In genomic region chr12:112255223-112255622, GRCm38 (mm10) we compare ENCODE assay signal across 19 mouse cellular contexts.
DNase-seq lines count a peak whose midpoint lies in the region; ATAC-seq lines count a peak whose summit lies in the region.
"Had no signal": no experiment of that assay in that cellular context is flagged by ENCODE, and none has a peak within 500 bp of the region (broad histone marks: within the 10 kb centered on the region; RNA-seq: fewer than 3 reads in every experiment).

No protein-coding gene starts in this region.

- no peak overlapping the region for H3K9ac ChIP-seq in heart, embryonic 11.5 days (ENCODE audit: low read depth, low read length)
- H3K9ac ChIP-seq: heart, embryonic 13.5 days had no signal

- no peaks in the 10 kb centered on the region for H3K4me1 ChIP-seq in heart, embryonic 11.5 days (ENCODE audit: control insufficient read depth, insufficient read depth, low read length)

- H3K4me2 ChIP-seq in heart, embryonic 11.5 days, result no peak overlapping the region
- H3K4me2 ChIP-seq: heart, embryonic 13.5 days had no signal

- 78% methylated on average over 12 of the region's 12 CpGs for WGBS in heart, embryonic 11.5 days (ENCODE audit: insufficient replicate concordance)

- no peak for ATAC-seq in heart, embryonic 11.5 days (replicated peaks; ENCODE audit: insufficient number of reproducible peaks, low FRiP score, low TSS enrichment)
- no peak for ATAC-seq in inflammation-experienced regulatory T-cells, adult 6 months
- ATAC-seq: forebrain, embryonic 16.5 days; lung, postnatal 0 days had no signal

- H3K36me3 ChIP-seq in heart, embryonic 11.5 days (ENCODE audit: control insufficient read depth, insufficient read depth, low read length), result no peaks in the 10 kb centered on the region
- H3K36me3 ChIP-seq: heart, embryonic 13.5 days; hindbrain, embryonic 10.5 days had no signal

- DNase-seq in gastrocnemius, adult 18-20 months (ENCODE audit: low spot score), result peak; percentile 30
- DNase-seq in gastrocnemius, postnatal 36 days, result no peak
- DNase-seq in heart, postnatal 4 days, result peak; percentile 52
- DNase-seq in adrenal gland, adult 18-20 months (ENCODE audit: low spot score in 2 of 2), result peak; percentile 52 to 60
- DNase-seq in brain, adult 2 months (ENCODE audit: low read depth, low spot score), result peak; percentile 29
- DNase-seq in thymus, postnatal 25 days, result no peak
- DNase-seq: cerebellum, adult 9-11 months; kidney, adult 2 months; kidney, postnatal 14 days; liver; midbrain, embryonic 14.5 days; spleen, adult 18-20 months; thymus, postnatal 36 days had no signal

- no peak overlapping the region for H3K27ac ChIP-seq in heart, embryonic 11.5 days (ENCODE audit: low read depth, low read length)
- H3K27ac ChIP-seq: heart, embryonic 13.5 days; hindbrain, embryonic 10.5 days had no signal

- no peaks in the 10 kb centered on the region for H3K9me3 ChIP-seq in heart, embryonic 11.5 days (replicated peaks; ENCODE audit: control insufficient read depth, low read length)
- H3K9me3 ChIP-seq: heart, embryonic 13.5 days had no signal

- no peaks in the 10 kb centered on the region for H3K27me3 ChIP-seq in heart, embryonic 11.5 days (ENCODE audit: control insufficient read depth, insufficient read depth, low read length)

- intact Hi-C loops in gastrocnemius, postnatal 36 days (cut with DNase I), result no loop called here

- H3K4me3 ChIP-seq in heart, embryonic 11.5 days (ENCODE audit: low read depth, low read length), result no peak overlapping the region
- H3K4me3 ChIP-seq: heart, embryonic 13.5 days; hindbrain, embryonic 10.5 days had no signal

Comparison
In these comparisons a context has a peak if more than half of its experiments do, and no peak if none do; other contexts are left out.
1. DNase-seq: peak in gastrocnemius, adult 18-20 months (single experiment), heart, postnatal 4 days (single experiment), adrenal gland, adult 18-20 months (2 of 2) and brain, adult 2 months (single experiment); none in gastrocnemius, postnatal 36 days (0 of 2) and thymus, postnatal 25 days (single experiment).